Mouse (Mus musculus) E14TG2a.4 (cell line): ENCODE measurements around the gene Relb.

Source experiments
- CTCF ChIP-seq: conservative IDR thresholded peaks from 2 replicates; pipeline ENCODE4 v1.5.1; 2014; ENCODE audit warnings: low read length
- NANOG ChIP-seq: IDR thresholded peaks from 2 replicates; pipeline ENCODE4 v1.6.1; 2014; ENCODE audit warnings: borderline replicate concordance, low read length, mixed read lengths
- POU5F1 ChIP-seq: IDR thresholded peaks from 2 replicates; pipeline ENCODE4 v1.6.1; 2014; ENCODE audit warnings: low read length, borderline replicate concordance

GRCm38 (mm10) chr7:19589207-19589606, 40.0 kb downstream of the Relb start:
- TF ChIP-seq CTCF (peak; percentile 55), NANOG (no peak), POU5F1 (no peak)
